Mouse (Mus musculus) adrenal gland, adult 2 months (tissue): ENCODE results near the gene Ifnar1. TPM values are rescaled to one million over a fixed set of nuclear protein-coding genes. Genes with fewer than 3 reads are reported as not detected.
A peak's percentile ranks its signal among the peaks of the same experiment; 100 is the strongest.
"Not testable (repeated sequence)": the region's sequence is repeated elsewhere in the genome, so short reads cannot be mapped to it uniquely, and the experiment has no call there.

Experiments used
- DNase-seq: peaks from one replicate; pipeline ENCODE4 v3.0.0; 2021
- polyA plus RNA-seq: library from polyadenylated mRNA; depleted of rRNA; stranded (reverse); fragments of >200 nt; gene quantifications from 2 replicates; pipeline ENCODE4 v1.2.3, GENCODE M21; 2012
- total RNA-seq, 2 experiments: library from RNA; stranded (reverse); gene quantifications; 2 replicates each; pipeline ENCODE4 v1.2.3; 2021

The Ifnar1 gene
- total and polyA plus RNA-seq, 3 experiments: 11.3 to 71.3 (median 66.1) TPM

- DNase-seq: no peak
Observed at GRCm38 (mm10) chr16:91505116-91505601, 20.1 kb downstream of the Ifnar1 start.

DNA sequence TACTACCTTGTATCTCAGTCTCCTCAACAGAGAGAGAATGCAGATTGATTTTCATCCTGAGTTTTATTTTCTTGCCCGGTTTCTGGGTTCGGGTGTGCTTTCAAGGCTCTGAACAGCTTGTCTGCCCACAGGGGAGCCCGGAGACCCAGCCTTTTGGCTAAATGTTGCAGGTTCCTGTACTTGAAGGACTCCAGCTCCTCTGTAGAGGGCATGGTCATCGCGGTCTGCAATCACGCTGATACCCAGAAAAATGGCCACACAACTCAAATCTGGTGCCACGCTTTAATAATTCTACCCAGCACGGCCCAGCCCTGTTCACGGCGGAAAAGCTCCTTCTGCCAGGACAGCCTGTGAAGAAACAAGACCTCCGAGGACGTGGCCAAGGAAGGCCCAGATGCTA is 21.4 kb downstream of the Ifnar1 start:
- DNase-seq: no peak

DNA sequence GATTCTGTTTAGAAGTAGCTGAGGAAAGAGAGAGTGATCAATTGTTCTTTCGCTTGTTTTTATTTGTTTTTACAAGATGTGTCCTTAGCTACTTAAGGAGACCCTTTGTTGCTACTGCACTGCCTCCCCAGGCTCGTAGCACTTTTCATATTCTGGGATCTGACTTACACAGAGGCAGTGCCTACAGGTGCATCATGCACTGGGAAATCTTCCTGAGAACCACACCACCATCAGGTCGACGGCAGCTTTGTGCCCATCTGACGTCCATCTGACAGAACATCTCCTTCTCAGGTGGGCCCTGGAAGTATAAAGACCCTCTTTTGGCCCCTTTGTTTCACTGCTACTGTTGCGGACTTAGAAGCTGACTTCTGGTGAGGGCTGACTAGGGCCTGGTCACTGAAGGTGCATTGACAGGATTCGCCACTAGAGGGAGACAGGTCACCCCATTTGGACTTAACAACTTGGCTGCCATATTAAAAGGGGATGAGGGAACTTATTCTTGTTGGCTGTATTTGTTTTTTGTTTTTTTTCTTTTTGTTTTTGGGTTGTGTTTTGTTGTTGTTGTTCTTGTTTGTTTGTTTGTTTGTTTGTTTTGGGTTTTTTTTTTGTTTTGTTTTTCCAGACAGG is 27.2 kb downstream of the Ifnar1 start:
- peak; percentile 81 for DNase-seq

GRCm38 (mm10) chr16:91513099-91513498 is 28.1 kb downstream of the Ifnar1 start:
- no peak for DNase-seq

GRCm38 (mm10) chr16:91517020-91517419 is 32.0 kb downstream of the Ifnar1 start:
- no peak for DNase-seq

DNA sequence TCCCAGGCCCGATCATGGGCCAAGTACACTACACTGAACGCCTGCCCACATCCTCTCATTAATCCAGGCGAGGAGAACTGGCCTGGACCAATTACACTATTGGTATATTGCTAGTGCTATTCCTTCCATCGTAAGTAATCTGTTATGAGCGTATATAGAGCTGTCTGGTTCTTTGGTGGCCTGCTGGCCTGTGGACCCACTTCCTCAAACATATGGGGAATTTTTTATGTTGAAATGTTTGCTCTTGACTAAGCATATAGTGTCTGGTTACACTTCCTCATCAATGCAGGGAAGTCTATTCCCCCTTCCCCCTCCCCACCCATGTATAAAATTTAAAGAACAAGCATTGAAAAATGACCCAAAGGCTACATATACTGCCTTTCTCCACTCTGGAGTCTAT is 37.0 kb downstream of the Ifnar1 start:
- no peak for DNase-seq

GRCm38 (mm10) chr16:91522479-91523309 is 37.7 kb downstream of the Ifnar1 start:
- DNase-seq: peak; percentile 87

- no peak for DNase-seq
Observed at GRCm38 (mm10) chr16:91524206-91524605, 39.2 kb downstream of the Ifnar1 start.

- no peak for DNase-seq
Observed at GRCm38 (mm10) chr16:91526274-91526673, 41.2 kb downstream of the Ifnar1 start.

GRCm38 (mm10) chr16:91527051-91527450 is 42.0 kb downstream of the Ifnar1 start:
- peak; percentile 50 for DNase-seq

DNA sequence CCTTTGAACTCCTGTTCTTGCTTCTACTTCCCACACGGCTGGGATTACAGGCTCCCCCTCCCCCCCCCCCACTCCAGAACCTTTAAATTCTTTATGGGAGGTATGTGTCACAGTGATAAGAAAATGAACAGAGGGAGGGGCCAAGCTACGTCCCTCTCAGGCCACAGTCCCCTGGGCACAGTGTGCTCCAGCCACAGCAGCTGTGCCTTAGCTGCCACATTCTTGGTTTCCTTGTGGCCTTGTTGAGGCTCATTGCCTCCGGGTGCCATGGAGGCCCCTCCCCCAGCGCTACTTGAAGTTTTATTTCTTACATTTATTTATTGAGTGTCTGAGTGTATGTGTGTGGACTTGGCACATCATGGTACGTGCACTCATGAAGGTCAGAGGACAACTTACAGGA is 42.5 kb downstream of the Ifnar1 start:
- peak; percentile 18 for DNase-seq

DNA sequence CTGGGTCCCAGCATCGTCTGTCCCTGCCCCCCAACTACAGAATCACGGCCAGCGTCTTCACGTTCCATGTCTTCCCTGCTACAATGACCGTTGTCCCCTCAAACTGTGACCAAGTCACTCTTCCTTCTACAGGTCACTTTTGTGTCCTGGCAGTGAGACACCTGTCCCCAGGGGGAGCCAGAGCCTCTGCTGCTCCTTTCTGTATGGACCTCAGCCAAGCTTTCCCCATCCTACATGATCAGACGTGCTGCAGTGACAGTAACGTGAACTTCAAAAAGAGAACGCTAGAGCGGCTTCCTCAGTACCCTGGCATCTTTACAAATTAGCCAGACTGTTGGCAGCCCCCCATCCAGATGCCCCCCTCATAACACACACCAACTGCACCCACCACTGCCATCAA is 43.5 kb downstream of the Ifnar1 start:
- no peak for DNase-seq

- DNase-seq: not testable (repeated sequence)
Observed at GRCm38 (mm10) chr16:91530830-91531229, 45.8 kb downstream of the Ifnar1 start.

DNA sequence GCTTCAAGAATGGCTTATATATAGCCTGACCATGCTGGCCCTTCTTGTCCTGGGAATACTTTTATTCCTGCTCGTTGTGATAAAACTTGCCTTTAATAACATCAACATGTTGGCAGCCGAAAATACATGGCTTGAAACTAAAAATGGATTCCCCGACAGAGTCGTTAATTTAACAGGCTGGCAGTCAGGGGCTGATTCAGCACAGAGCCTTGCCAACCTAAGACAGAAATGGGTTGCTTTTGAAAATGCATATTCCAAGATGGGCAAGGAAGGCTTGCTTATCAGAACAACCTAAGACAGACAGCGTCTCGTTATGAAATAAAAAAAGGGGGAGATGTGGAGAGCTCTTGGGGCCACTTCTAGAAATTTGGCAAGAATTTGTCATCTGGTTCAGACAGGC is 46.8 kb downstream of the Ifnar1 start:
- DNase-seq: no peak

DNA sequence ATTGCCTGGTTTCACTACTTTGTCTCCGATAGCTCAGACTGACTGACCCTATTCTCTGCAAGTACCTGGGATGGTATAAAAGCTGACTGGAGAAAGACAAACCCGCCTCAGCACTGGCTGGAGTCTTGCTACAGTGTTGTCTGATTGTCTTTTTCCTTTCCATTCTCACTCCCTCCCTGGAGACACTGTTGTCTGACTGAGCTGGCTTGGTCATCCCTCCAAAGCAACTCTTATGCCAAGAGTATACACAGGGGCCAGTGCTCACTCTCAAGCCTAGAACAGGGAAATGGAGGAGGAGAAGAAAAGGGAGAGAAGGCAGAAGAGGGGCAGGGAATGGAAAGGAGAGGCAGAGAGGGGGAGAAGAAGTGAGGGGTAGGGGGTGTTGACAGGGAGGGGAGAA is 47.4 kb downstream of the Ifnar1 start:
- no peak for DNase-seq

- no peak for DNase-seq
Observed at GRCm38 (mm10) chr16:91533097-91534001, 48.3 kb downstream of the Ifnar1 start.

DNA sequence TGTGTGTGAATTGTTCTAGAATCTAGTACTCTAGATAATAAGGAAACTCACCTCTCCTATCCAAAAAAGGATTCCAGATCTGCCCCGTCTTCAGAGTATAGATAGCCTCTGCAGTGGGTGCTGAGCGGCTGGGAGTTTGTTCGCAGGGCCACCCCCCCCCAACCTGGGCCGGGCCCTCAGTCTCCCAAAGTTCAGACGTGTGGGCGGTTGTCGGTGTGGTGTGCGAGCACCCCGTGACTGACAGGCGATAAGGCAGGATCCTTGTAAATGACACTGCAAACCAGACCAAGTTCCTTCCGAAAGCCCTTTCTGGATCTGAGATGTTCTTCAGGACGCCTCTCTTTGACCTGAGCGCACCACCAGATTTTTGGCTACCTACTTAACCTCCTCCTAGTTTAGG is 49.4 kb downstream of the Ifnar1 start:
- DNase-seq: no peak

GRCm38 (mm10) chr16:91534888-91535287 is 49.9 kb downstream of the Ifnar1 start:
- DNase-seq: no peak

- DNase-seq: no peak
Observed at GRCm38 (mm10) chr16:91536372-91536771, 51.3 kb downstream of the Ifnar1 start.

DNA sequence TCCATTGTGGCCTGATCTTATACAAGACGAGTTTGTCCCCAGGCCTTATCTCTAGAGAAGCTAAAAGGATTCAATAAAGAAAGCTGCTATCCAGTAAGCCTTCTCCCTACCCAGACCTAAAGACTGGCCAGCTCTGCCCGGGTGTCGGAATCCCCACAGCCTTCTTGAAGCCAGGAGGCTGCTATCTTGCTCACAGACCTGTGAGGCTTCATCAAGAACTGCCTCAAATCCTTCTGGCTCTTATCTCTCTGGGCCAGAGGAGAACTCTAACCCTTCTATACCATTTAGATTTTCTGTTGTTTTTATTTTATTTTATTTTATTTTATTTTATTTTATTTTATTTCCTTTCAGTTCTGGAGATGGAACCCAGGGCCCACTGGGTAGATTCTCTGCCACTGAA is 52.0 kb downstream of the Ifnar1 start:
- no peak for DNase-seq

DNA sequence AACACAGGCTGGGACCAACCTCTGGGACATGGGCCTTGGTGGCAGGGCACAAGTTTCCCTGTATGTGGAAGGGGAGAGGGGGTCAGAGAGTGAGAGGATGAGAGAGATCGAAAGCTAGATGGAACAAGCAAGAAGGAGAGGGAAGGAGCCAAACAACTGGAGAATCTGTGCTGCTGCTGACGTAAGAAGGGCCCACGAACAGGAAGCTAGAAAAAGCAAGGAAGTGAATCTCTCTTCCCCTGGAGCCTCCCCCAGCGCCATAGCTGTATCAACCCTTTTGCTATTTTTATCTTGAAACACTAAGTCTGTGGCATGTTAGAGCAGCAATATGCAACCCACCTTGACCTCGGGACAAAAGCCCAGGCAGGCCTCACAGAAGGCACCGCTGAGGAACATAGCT is 53.0 kb downstream of the Ifnar1 start:
- DNase-seq: no peak

DNA sequence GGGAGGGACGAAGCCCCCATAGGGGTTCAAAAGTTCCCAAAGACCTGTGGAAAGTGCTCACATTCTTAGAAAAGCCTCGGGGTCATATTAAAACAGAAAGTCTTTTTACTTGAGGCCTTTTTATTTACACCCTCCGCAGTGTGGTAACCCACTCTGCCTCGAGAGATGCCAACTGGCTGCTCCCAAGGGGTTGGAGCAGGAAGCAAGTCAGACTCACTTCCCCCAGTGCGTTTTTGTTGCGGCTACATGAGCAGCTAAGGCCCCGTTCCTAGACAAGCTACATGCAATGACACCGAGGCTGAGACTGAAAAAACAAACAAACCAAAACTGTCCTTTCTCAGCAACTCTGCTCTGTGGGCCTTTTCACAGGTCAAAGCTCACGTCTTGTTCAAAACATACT is 53.5 kb downstream of the Ifnar1 start:
- DNase-seq: no peak
